Mouse (Mus musculus) liver, embryonic 11.5 days (tissue): ENCODE measurements at regions not wholly inside any gene's neighbourhood (a gene's known extent, or its start where the extent isn't known, plus 50 kb on each side); places are given as distances from the start of the nearest gene placed in this dataset.
A peak's percentile ranks its signal among the peaks of the same experiment; 100 is the strongest.

ENCODE experiments used
- ATAC-seq: fragments of 200-750 bp; cut with Nextera tagmentation; replicated peaks from 2 replicates; pipeline ENCODE4 v1.8.0; 2017; ENCODE audit warnings: moderate number of reproducible peaks, mild to moderate bottlenecking, moderate TSS enrichment, moderate library complexity; ENCODE audit not compliant: low FRiP score
- DNase-seq: peaks from one replicate; pipeline ENCODE4 v3.0.0-alpha.2; 2017; ENCODE audit warnings: low spot score
- H3K27ac ChIP-seq: fragments of 300-500 bp; sonication (generic); 2 replicates; pipeline ENCODE4 v1.5.1; 2014; ENCODE audit warnings: mild to moderate bottlenecking, low read depth, low read length, control low read depth
- H3K27me3 ChIP-seq: fragments of 300-500 bp; sonication (generic); replicated peaks from 2 replicates; pipeline ENCODE4 v1.6.1; 2014; ENCODE audit warnings: low read length, mixed read lengths; ENCODE audit not compliant: control insufficient read depth, insufficient read depth
- H3K36me3 ChIP-seq: fragments of 300-500 bp; sonication (generic); 2 replicates; pipeline ENCODE4 v1.6.1; 2014; ENCODE audit warnings: mild to moderate bottlenecking, low read length, moderate library complexity, mixed read lengths; ENCODE audit not compliant: control insufficient read depth, insufficient read depth
- H3K4me1 ChIP-seq: fragments of 300-500 bp; sonication (generic); replicated peaks from 2 replicates; pipeline ENCODE4 v1.6.1; 2014; ENCODE audit warnings: low read length, mixed read lengths; ENCODE audit not compliant: control insufficient read depth, insufficient read depth
- H3K4me2 ChIP-seq: fragments of 300-500 bp; sonication (generic); 2 replicates; pipeline ENCODE4 v1.6.1; 2014; ENCODE audit warnings: mild to moderate bottlenecking, control low read depth, moderate library complexity
- H3K4me3 ChIP-seq: fragments of 300-500 bp; sonication (generic); 2 replicates; pipeline ENCODE4 v1.5.1; 2014; ENCODE audit warnings: low read depth, low read length, control low read depth
- H3K9ac ChIP-seq: fragments of 300-500 bp; sonication (generic); 2 replicates; pipeline ENCODE4 v1.6.1; 2014; ENCODE audit warnings: low read depth, low read length, control low read depth
- H3K9me3 ChIP-seq: fragments of 300-500 bp; sonication (generic); 2 replicates; pipeline ENCODE4 v1.6.1; 2016; ENCODE audit warnings: low read length, inconsistent platforms, mixed read lengths; ENCODE audit not compliant: control insufficient read depth
- WGBS: fragments of 180-500 bp; shearing (Covaris S2); extraction: QIAGEN DNeasy Blood & Tissue Kit; methylation state at CpG from one replicate; pipeline ENCODE4 v1.1.7; 2014; 5-methylcytosine and 5-hydroxymethylcytosine counted together

DNA sequence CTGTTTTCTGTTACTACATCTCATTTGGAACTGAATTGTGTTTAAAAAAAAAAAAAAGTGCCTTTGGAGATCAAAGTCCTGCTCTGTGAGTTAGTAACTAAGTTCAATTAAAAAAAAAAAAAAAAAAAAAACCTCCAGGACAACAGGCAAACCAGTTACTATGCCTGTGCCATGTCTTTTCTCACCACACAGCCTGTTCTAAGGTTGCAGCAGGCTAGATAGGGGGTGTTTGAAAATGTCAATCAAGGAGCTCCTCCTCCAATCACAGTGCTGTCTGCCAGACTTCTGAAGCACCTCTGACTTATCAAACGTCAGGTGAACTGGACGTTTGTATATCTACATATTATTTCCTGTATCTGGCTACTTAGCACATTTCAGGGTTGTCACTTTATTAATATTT lies 427.9 kb upstream of the Adamts16 start:
- no peaks in the 10 kb centered on the region for H3K4me1 ChIP-seq
- 48% methylated on average over 2 of the region's 2 CpGs for WGBS
- no peak for ATAC-seq

DNA sequence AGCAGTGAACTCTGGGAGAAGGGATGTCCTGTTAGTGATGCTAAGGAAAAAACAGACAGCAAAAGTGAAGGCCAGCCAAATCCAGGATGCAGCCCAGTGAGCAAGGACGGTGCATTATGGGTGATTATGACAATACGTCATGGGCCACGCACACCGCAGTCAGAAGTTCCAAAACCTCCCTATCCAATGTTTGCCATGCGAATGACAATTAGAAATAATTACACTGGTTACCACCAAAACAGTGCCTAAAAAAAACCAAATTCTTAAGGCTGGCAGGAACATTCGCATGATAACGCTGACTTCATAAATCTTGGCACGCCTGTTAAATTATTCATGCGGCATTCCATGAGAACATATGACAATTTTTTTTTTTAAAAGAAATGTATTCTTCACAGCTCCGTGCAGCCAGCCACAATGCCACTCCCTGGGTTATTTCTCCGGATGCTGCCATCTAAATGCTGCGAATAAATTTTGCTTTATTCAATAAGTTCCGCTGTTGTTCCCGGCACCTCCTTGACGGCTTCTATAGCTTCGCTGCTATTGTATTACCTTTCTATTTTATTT lies 421.8 kb upstream of the Adamts16 start:
- Histone ChIP-seq H3K27ac (no peak overlapping the region), H3K36me3 (no peaks in the 10 kb centered on the region), H3K27me3 (no peaks in the 10 kb centered on the region), H3K9ac (no peak overlapping the region), H3K4me3 (no peak overlapping the region), H3K4me1 (no peaks in the 10 kb centered on the region), H3K9me3 (no peaks in the 10 kb centered on the region), H3K4me2 (no peak overlapping the region)
- DNase-seq (no peak), ATAC-seq (no peak)
- 92% methylated on average over 16 of the region's 16 CpGs for WGBS

More for the DNA sequence above, 427.9 kb upstream of the Adamts16 start:
- Histone ChIP-seq H3K36me3 (no peaks in the 10 kb centered on the region), H3K9me3 (no peaks in the 10 kb centered on the region), H3K27me3 (no peaks in the 10 kb centered on the region), H3K27ac (no peak overlapping the region), H3K4me3 (no peak overlapping the region), H3K4me2 (no peak overlapping the region), H3K9ac (no peak overlapping the region)
- no peak for DNase-seq

DNA sequence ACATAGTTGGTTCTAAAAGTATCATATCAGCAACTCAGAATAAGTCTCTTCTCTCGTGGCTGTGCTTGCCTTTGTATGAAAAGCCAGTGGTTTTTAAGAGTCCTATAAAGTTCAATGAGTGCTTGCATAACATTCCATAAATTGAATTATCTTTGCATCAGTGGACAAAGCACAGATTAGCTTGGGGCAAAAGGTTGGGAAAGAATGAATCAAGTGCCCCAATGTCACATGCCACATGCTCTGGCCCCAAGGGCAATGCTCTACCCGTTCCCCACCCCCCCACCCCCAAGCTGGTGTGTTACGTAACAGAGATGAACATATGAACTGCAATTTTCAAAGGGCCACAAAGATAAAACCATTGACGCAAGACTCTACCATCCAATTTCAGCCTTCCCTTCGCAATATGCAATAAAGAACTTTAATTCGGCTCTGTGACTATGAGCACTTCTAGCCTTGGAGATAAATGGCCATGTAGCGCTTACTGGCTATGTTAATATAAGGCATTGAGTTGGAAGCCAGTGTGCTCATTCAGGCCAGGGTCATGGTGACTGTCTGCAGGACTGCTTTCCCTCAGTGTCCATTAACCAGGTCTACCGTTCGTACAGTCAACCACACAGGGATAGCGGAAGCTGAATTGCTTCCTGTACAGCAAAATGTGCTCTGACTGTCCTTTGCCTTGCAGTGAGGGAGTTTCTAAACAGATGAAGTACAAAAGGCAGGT lies 421.1 kb upstream of the Adamts16 start:
- WGBS, result 83% methylated on average over 10 of the region's 10 CpGs
- Histone ChIP-seq H3K4me1 (no peaks in the 10 kb centered on the region), H3K27me3 (no peaks in the 10 kb centered on the region), H3K4me3 (no peak overlapping the region), H3K36me3 (no peaks in the 10 kb centered on the region), H3K27ac (no peak overlapping the region), H3K9me3 (no peaks in the 10 kb centered on the region), H3K4me2 (no peak overlapping the region), H3K9ac (no peak overlapping the region)
- DNase-seq (no peak), ATAC-seq (no peak)

DNA sequence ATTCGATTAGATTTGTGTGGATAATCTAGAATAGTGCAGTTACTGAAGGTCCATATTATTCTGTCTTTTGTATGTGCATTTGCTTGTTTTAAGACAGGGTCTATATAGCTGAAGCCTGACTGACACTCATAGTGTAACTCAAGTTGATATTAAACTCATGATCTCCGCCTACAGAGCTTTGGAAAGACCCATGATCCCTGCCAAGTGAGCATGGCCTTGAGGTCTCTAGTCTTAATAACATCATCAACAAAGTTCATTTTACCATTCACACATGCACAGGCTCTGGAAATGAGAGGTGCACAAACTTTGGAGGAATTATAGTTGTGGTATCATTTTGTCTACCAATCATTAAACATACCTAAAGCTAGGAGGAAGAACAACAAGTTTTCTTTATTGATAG lies 412.4 kb upstream of the Adamts16 start:
- Histone ChIP-seq H3K4me3 (no peak overlapping the region), H3K9me3 (no peaks in the 10 kb centered on the region), H3K36me3 (no peaks in the 10 kb centered on the region), H3K4me1 (no peaks in the 10 kb centered on the region), H3K27me3 (no peaks in the 10 kb centered on the region), H3K27ac (no peak overlapping the region), H3K9ac (no peak overlapping the region), H3K4me2 (no peak overlapping the region)
- WGBS, result 85% methylated on average over 2 of the region's 2 CpGs
- DNase-seq, result no peak
- ATAC-seq, result no peak

DNA sequence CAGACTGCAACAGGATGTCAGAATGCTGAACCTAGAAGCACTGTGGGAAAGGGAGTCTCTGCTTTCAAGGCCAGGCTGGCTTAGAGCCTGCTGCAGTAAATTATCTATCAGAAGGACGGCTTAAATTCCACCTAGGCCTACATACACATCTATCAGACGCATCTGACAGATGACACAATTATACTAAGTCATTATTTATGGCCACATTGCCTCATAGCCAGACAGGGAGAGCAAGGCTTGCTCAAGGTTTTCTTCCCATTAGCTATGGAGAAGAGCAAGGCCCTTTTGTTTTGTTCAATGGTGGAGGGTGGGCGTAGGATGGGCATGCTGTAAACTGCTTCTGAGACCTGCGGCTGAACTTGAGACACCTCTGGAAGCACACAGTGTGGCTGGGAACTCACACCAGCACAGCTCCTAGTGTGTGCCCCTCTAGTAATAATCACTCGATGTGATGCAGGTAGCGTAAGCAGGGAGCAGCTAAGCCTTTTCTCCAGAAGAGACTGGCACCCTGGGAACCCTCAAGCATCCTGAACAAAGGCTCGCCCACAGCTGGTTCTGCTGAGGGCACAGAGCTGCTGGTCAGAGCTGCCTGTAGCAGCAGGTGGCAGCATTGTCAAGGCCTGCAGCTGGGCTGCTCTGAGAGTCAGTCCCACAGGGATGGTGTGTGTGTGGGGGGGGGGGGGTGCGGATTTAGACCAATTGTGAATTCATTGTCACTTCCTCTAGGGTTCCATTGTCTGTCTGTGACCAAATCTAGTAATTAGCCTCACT lies 406.8 kb upstream of the Adamts16 start:
- H3K9ac ChIP-seq, result no peak overlapping the region
- H3K9me3 ChIP-seq, result no peaks in the 10 kb centered on the region
- H3K4me2 ChIP-seq, result no peak overlapping the region
- no peaks in the 10 kb centered on the region for H3K27me3 ChIP-seq
- WGBS, result 49% methylated on average over 8 of the region's 8 CpGs
- no peaks in the 10 kb centered on the region for H3K4me1 ChIP-seq
- H3K4me3 ChIP-seq, result no peak overlapping the region
- DNase-seq, result no peak
- H3K27ac ChIP-seq, result no peak overlapping the region
- no peak for ATAC-seq
- no peaks in the 10 kb centered on the region for H3K36me3 ChIP-seq

DNA sequence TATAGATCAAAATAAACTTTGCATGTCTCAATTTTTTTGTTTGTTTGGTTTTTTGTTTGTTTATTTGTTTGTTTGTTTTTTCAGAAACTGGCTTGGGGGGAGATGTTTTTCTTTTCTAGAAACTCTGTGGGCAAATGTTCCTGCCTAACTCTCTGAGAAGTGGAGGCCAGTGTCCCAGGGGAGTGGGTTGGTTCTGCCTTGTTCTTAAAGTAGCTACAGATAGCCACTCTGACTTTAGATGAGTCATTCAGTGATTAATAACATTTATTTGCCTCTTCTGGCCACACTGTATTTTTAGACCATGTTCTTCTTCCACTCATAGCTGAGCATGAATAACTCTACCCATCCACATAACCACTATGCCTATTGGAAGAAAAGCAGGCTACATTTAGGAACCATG lies 405.6 kb upstream of the Adamts16 start:
- Histone ChIP-seq H3K4me3 (no peak overlapping the region), H3K27me3 (no peaks in the 10 kb centered on the region)
- ATAC-seq, result no peak

DNA sequence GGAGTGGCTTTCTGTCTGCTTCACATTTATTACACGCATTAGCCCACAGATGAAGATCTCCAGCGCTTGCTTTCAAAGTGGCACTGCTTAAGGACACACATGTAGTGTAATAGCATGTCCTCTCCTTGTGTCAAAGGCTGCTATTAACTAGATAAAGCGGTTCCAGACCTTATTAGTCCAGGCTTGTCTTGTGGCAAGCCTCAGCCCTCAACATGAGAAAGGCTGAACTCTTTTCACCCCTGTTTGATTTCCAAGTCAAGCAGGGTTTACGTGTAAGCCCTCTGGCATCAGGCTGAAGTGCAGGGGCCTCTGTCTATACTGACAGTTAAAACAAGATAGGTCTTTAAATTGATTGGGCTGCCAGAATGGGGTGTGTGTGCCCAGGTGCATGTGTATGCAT lies 403.7 kb upstream of the Adamts16 start:
- 74% methylated on average over 4 of the region's 4 CpGs for WGBS
- peak; percentile 18 for DNase-seq
- no peaks in the 10 kb centered on the region for H3K9me3 ChIP-seq
- no peaks in the 10 kb centered on the region for H3K4me1 ChIP-seq
- H3K9ac ChIP-seq, result no peak overlapping the region
- no peak overlapping the region for H3K27ac ChIP-seq
- H3K4me2 ChIP-seq, result no peak overlapping the region
- H3K36me3 ChIP-seq, result no peaks in the 10 kb centered on the region
- no peaks in the 10 kb centered on the region for H3K27me3 ChIP-seq
- H3K4me3 ChIP-seq, result no peak overlapping the region
- no peak for ATAC-seq

More for the DNA sequence above, 405.6 kb upstream of the Adamts16 start:
- Histone ChIP-seq H3K36me3 (no peaks in the 10 kb centered on the region), H3K4me1 (no peaks in the 10 kb centered on the region), H3K9me3 (no peaks in the 10 kb centered on the region), H3K27ac (no peak overlapping the region), H3K4me2 (no peak overlapping the region), H3K9ac (no peak overlapping the region)
- no peak for DNase-seq

DNA sequence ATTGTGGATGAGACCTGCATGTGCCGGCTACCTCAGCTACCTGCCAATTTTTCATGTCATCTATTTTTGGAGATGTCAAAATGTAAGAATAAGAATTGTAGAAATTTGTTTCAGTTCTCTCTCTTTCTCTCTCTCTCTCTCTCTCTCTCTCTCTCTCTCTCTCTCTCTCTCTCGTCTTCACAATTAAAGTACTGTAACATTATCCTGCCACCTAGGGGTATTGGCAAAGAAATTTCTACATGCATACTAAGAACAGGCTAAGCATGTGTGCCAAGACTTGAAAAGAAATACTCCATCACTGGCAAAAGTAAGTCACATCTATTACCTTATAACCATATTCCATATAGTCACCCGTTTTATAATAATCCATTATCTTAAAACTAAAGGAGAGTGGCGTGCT lies 398.2 kb upstream of the Adamts16 start:
- H3K4me2 ChIP-seq, result no peak overlapping the region
- no peaks in the 10 kb centered on the region for H3K36me3 ChIP-seq
- no peak for ATAC-seq
- no peaks in the 10 kb centered on the region for H3K27me3 ChIP-seq
- no peaks in the 10 kb centered on the region for H3K9me3 ChIP-seq
- DNase-seq, result no peak
- no peak overlapping the region for H3K4me3 ChIP-seq
- no peaks in the 10 kb centered on the region for H3K4me1 ChIP-seq
- H3K9ac ChIP-seq, result no peak overlapping the region
- no peak overlapping the region for H3K27ac ChIP-seq
- 74% methylated on average over 4 of the region's 4 CpGs for WGBS

DNA sequence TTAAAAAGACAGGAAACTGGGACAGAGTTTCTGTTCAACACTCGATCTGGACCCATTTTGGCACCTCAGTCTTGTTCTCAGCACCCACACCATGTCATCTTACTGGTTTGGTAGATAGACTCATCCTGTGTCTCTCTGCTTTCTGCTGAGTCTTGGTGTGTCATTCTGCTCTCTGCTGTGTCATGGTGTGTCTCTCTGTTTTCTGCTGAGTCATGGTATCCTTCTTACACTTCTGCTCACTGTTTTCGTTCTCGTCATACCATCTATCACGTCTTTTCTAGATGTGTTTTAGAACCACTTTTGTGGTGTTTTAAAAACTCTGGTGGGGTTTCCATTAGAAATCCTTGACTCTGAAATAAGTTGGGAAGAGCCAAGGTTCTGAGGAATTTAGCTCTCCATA lies 393.7 kb upstream of the Adamts16 start:
- Histone ChIP-seq H3K4me1 (no peaks in the 10 kb centered on the region), H3K27ac (no peak overlapping the region), H3K9ac (no peak overlapping the region), H3K9me3 (no peaks in the 10 kb centered on the region), H3K4me2 (no peak overlapping the region), H3K36me3 (no peaks in the 10 kb centered on the region), H3K4me3 (no peak overlapping the region), H3K27me3 (no peaks in the 10 kb centered on the region)
- DNase-seq (no peak), ATAC-seq (no peak)
- 82% methylated on average over 4 of the region's 4 CpGs for WGBS
